Mouse (Mus musculus) heart, embryonic 11.5 days (tissue): ENCODE data around the gene Ralgps2. TPM values are rescaled to one million over a fixed set of nuclear protein-coding genes. Genes with fewer than 3 reads are reported as not detected.

Experiments
- ATAC-seq: fragments of 200-750 bp; cut with Nextera tagmentation; replicated peaks from 2 replicates; pipeline ENCODE4 v1.8.0; 2017; ENCODE audit warnings: moderate library complexity; ENCODE audit not compliant: insufficient number of reproducible peaks, low FRiP score, low TSS enrichment
- H3K27ac ChIP-seq: fragments of 300-500 bp; sonication (generic); 2 replicates; pipeline ENCODE4 v1.5.1; 2014; ENCODE audit warnings: mild to moderate bottlenecking, low read depth, low read length
- H3K27me3 ChIP-seq: fragments of 300-500 bp; sonication (generic); 2 replicates; pipeline ENCODE4 v1.6.1; 2014; ENCODE audit warnings: mild to moderate bottlenecking, low read length, mixed read lengths; ENCODE audit not compliant: control insufficient read depth, insufficient read depth
- H3K36me3 ChIP-seq: fragments of 300-500 bp; sonication (generic); 2 replicates; pipeline ENCODE4 v1.6.1; 2014; ENCODE audit warnings: mild to moderate bottlenecking, low read length, moderate library complexity, mixed read lengths; ENCODE audit not compliant: control insufficient read depth, insufficient read depth
- H3K4me1 ChIP-seq: fragments of 300-500 bp; sonication (generic); 2 replicates; pipeline ENCODE4 v1.6.1; 2014; ENCODE audit warnings: low read length; ENCODE audit not compliant: control insufficient read depth, insufficient read depth
- H3K4me2 ChIP-seq: fragments of 300-500 bp; sonication (generic); 2 replicates; pipeline ENCODE4 v1.6.1; 2014; ENCODE audit warnings: mild to moderate bottlenecking, moderate library complexity
- H3K4me3 ChIP-seq: fragments of 300-500 bp; sonication (generic); 2 replicates; pipeline ENCODE4 v1.5.1; 2014; ENCODE audit warnings: low read depth, low read length
- H3K9ac ChIP-seq: fragments of 300-500 bp; sonication (generic); 2 replicates; pipeline ENCODE4 v1.6.1; 2014; ENCODE audit warnings: mild to moderate bottlenecking, low read depth, low read length, moderate library complexity
- H3K9me3 ChIP-seq: fragments of 300-500 bp; sonication (generic); replicated peaks from 2 replicates; pipeline ENCODE4 v1.6.1; 2016; ENCODE audit warnings: low read length; ENCODE audit not compliant: control insufficient read depth
- WGBS: fragments of 180-500 bp; shearing (Covaris S2); extraction: QIAGEN DNeasy Blood & Tissue Kit; methylation state at CpG from one replicate; pipeline ENCODE4 v1.1.7; 2014; ENCODE audit not compliant: insufficient replicate concordance; 5-methylcytosine and 5-hydroxymethylcytosine counted together
- polyA plus RNA-seq: library from polyadenylated mRNA; unstranded; fragments of >200 nt; fragmentation: Nextera tagmentation; extraction: Ambion mirVana; gene quantifications from 2 replicates; pipeline ENCODE4 v1.2.1, GENCODE M21; 2014

Gene Ralgps2
- polyA plus RNA-seq = 42.6 and 44.1 TPM in 2 replicates

DNA sequence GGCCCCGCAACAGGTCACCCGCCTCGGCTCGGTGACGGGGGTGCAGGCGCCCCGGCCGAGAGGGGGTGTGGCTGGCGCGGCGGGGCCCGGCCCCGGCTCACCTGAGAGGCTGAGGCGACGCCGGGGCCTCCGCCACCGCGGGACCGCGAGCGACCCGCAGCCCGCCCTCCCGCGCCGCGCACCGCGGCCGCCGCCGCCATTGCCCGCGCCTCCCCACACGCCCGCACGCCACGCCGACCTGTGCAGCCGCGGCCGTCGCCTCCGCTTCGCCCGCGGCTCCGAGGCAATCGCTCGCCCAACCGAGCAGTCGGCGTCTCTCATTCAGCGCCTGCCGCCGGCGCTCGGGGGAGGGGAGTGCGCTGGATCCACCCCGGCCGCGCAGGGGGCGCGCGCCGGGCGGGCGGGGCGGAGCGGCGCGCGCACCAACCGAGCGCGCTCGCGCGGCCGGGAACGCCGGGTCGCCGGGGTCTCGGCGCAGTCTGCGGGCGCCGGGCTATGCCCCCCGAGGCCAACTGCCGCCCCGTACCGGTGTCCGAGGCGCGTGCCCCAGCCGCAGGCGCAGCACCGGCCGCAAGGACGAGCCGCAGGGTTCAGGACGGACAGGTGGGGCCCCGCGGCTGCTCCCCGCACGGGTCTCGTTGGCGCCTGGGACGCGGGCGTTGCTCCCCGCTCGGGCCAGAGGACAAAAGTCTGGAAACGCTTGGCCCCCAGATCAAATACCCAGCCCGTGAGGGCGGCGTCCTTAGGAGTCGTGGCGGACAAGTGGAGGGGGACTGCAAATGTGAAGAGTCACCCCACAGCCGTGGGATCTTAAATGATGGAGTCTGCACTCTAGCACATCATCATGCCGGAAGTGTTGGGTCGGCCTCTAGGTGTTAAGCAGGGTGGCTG lies at the start of gene Ralgps2:
TSS of gene Ralgps2 (minus strand) at position 376 of the 891 bp plus-strand sequence.
- H3K27ac ChIP-seq = peak within 1 kb of the TSS; percentile 90
- peak within 1 kb of the TSS; percentile 94 for H3K4me3 ChIP-seq
- H3K27me3 ChIP-seq = no peaks in the 10 kb centered on the region
- peaks cover 3% of the 10 kb centered on the region for H3K4me1 ChIP-seq
- under 1% methylated on average over 82 of the region's 124 CpGs for WGBS
- peak; percentile 78 for ATAC-seq
- H3K4me2 ChIP-seq = peak within 1 kb of the TSS; percentile 86
- peak within 1 kb of the TSS; percentile 94 for H3K9ac ChIP-seq
- H3K9me3 ChIP-seq = no peaks in the 10 kb centered on the region
- H3K36me3 ChIP-seq = no peaks in the 10 kb centered on the region

DNA sequence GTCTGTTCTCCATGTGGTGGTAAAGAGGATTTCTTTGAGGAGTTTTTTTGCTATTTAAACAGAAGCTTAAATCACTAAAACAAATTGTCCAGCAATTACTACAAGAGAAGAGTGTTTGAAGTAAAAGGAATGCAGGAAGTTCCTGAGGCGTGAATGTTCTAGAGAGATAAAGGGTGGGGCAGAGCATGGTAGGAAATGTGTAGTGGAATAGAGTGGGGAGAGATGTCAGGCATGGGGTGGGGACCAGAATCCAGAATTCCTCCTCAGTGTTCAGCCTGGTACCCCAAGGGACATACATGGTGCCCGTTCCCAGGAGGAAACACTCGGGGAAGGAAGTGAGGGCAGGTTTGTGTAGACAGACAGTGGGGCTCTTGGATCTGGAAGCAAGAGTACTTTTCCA lies 48.1 kb upstream of the Ralgps2 start:
- Histone ChIP-seq H3K27ac (no peak overlapping the region), H3K4me2 (no peak overlapping the region), H3K27me3 (no peaks in the 10 kb centered on the region), H3K36me3 (no peaks in the 10 kb centered on the region), H3K9me3 (no peaks in the 10 kb centered on the region), H3K9ac (no peak overlapping the region), H3K4me3 (no peak overlapping the region), H3K4me1 (peaks cover 22% of the 10 kb centered on the region)
- 63% methylated on average over 3 of the region's 3 CpGs for WGBS
- ATAC-seq = no peak

DNA sequence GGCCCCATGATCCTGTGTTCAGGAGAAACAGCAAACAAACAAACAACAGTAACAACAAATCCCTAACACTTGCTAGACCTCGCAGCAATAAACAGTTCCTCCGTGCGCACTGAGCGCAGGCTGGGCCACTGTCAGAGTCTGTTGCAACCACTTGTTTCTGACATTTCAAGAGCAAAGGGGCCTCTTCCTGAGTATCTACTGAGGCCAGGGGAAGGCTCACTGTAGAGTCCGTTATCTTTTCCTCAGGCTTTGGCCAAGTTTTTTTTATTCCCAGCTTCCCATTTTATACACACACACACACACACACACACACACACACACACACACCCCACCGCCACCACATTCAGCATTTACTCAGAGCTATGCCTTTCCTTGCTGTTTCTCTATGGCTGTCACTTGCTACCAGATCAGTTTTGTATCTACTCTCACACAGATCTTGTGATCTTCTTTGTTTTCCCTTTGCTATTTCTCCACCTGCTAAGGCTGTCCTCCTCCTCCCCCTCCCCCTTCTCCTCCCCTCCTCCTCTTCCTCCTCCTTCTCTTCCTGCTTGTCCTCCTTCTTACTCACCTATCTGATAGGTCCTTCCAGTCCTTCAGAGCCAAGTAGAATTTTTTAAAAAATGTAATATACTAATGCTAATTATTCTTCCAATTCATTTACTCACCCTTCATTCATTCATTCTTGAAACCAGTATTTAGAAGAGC lies 47.4 kb upstream of the Ralgps2 start:
- peaks cover 24% of the 10 kb centered on the region for H3K4me1 ChIP-seq
- H3K36me3 ChIP-seq = no peaks in the 10 kb centered on the region
- H3K4me2 ChIP-seq = peak overlapping the region; percentile 19
- peak overlapping the region; percentile 84 for H3K27ac ChIP-seq
- 31% methylated on average over 6 of the region's 6 CpGs for whole genome bisulfite sequencing
- ATAC-seq = 0 out of 2 replicates have a peak, but pooled peaks have one; percentile 51
- no peaks in the 10 kb centered on the region for H3K9me3 ChIP-seq
- no peak overlapping the region for H3K9ac ChIP-seq
- no peak overlapping the region for H3K4me3 ChIP-seq
- H3K27me3 ChIP-seq = no peaks in the 10 kb centered on the region

GRCm38 (mm10) chr1:156985657-156986640 lies 46.5 kb upstream of the Ralgps2 start:
- Histone ChIP-seq H3K9ac (no peak overlapping the region), H3K27me3 (no peaks in the 10 kb centered on the region), H3K9me3 (no peaks in the 10 kb centered on the region), H3K4me1 (peaks cover 24% of the 10 kb centered on the region), H3K4me3 (no peak overlapping the region), H3K27ac (peak overlapping the region; percentile 84), H3K4me2 (peak overlapping the region; percentile 32), H3K36me3 (no peaks in the 10 kb centered on the region)
- ATAC-seq = peak; percentile 79
- WGBS = 28% methylated on average over 6 of the region's 6 CpGs

DNA sequence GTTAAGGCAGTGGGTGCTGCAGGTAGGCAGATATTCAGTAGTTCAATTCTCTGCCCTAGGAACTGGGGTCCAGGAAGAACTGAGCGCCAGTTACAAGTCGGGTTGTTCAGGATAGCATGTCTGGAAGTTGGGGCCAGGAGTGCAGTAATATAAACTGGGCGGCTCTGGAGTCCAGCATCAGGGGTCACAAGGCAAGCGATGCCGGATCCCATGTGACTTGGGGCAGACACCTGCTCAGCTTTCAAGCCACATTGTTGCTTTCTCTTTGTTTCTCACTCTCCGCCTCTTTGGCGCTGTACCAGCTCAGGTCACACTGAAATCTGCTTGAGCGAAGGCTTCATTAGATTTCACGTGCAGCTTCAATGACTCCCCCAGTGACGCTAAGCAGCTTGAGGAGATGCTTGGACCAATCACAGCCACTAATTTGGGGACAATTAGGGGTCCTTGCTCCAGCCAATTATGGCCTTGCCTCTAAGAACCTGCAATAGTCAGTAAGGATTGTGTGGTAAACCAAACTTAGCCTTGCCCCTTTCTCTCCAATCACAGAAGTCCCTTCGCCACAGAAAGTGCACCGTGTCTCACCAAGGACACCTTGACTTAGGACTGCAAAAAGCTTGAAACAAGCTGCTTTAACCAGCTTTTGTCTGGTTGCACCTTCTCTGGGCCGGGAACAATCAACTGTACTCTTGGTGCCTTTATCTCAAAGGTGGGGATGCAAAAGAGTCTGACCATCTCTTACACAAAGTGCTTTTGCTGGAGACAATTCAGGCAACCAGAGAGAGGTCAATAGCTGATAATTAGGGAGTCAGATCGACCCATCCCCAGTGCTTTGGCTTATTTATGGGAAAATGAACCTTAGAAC lies 43.8 kb upstream of the Ralgps2 start:
- Histone ChIP-seq H3K9me3 (no peaks in the 10 kb centered on the region), H3K4me1 (peaks cover 23% of the 10 kb centered on the region), H3K4me3 (no peak overlapping the region), H3K9ac (no peak overlapping the region), H3K27ac (no peak overlapping the region), H3K4me2 (no peak overlapping the region), H3K36me3 (no peaks in the 10 kb centered on the region), H3K27me3 (no peaks in the 10 kb centered on the region)
- no peak for ATAC-seq
- 81% methylated on average over 14 of the region's 14 CpGs for WGBS

GRCm38 (mm10) chr1:156981975-156982374 lies 42.5 kb upstream of the Ralgps2 start:
- no peaks in the 10 kb centered on the region for H3K36me3 ChIP-seq
- H3K27me3 ChIP-seq = no peaks in the 10 kb centered on the region
- WGBS = 69% methylated on average over 9 of the region's 9 CpGs
- H3K4me3 ChIP-seq = no peak overlapping the region
- H3K4me2 ChIP-seq = no peak overlapping the region
- H3K9ac ChIP-seq = no peak overlapping the region
- no peak for ATAC-seq
- no peaks in the 10 kb centered on the region for H3K9me3 ChIP-seq
- H3K27ac ChIP-seq = no peak overlapping the region
- H3K4me1 ChIP-seq = peaks cover 18% of the 10 kb centered on the region

DNA sequence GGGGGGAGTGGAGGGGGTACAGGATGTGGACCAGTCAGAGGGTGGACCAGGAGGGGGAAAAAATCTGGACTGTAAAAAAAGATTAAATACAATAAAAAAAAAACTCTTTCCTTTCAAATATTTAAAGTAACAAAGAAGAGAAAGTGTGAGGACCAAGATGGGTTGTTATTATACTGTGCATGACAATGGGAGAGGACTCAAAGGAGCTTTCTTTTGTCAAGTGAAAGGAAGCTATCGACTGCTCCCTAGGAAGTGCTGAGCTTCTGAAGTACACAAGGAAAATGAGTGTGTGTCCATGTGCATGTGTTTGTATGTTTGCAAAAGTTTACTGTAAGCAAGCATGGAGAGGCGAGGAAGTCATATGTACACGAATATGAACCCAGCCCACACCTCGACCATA lies 40.3 kb upstream of the Ralgps2 start:
- no peaks in the 10 kb centered on the region for H3K36me3 ChIP-seq
- WGBS = 79% methylated on average over 4 of the region's 4 CpGs
- H3K4me3 ChIP-seq = no peak overlapping the region
- no peak for ATAC-seq
- no peaks in the 10 kb centered on the region for H3K27me3 ChIP-seq
- H3K27ac ChIP-seq = no peak overlapping the region
- no peaks in the 10 kb centered on the region for H3K9me3 ChIP-seq
- H3K4me2 ChIP-seq = no peak overlapping the region
- no peak overlapping the region for H3K9ac ChIP-seq
- H3K4me1 ChIP-seq = peaks cover 3% of the 10 kb centered on the region; the same call in 1 of the 2 replicates
